Mouse (Mus musculus) brain, embryonic 14.5 days (tissue): ENCODE measurements around the gene Naa35. TPM values are rescaled to one million over a fixed set of nuclear protein-coding genes. Genes with fewer than 3 reads are reported as not detected.

Experiments used
- DNase-seq: peaks from one replicate; pipeline ENCODE4 v3.0.0-alpha.2; 2011; ENCODE audit warnings: low read depth
- CTCF ChIP-seq: fragments of 200-500 bp; IDR thresholded peaks from 2 replicates; pipeline ENCODE4 v1.5.1; 2012; ENCODE audit warnings: inconsistent platforms, mild to moderate bottlenecking, moderate library complexity, borderline replicate concordance; ENCODE audit not compliant: insufficient read depth, insufficient read length; ENCODE audit errors: extremely low read depth
- POLR2A ChIP-seq: fragments of 200-500 bp; IDR thresholded peaks from 2 replicates; pipeline ENCODE4 v1.6.1; 2012; ENCODE audit warnings: mild to moderate bottlenecking, inconsistent platforms, borderline replicate concordance; ENCODE audit not compliant: poor library complexity, insufficient read depth, insufficient read length, severe bottlenecking; ENCODE audit errors: extremely low read depth
- polyA plus RNA-seq: library from polyadenylated mRNA; depleted of rRNA; stranded (reverse); fragments of >200 nt; gene quantifications from 2 replicates; pipeline ENCODE4 v1.2.3, GENCODE M21; 2012; rRNA removed

The Naa35 gene
- polyA plus RNA-seq, result 114 and 119 TPM in 2 replicates

- peak; percentile 88; the same call in 1 of the 2 replicates for TF ChIP-seq POLR2A
- TF ChIP-seq CTCF, result no peak
Observed at GRCm38 (mm10) chr13:59584947-59585647, at the start of gene Naa35, which contains the start of gene Agtpbp1. Gene Naa35 (plus strand): TSS chr13:59585259. Gene Agtpbp1 (minus strand): TSS chr13:59585227.

GRCm38 (mm10) chr13:59535746-59536145 lies 49.3 kb upstream of the Naa35 start:
- no peak for DNase-seq
- TF ChIP-seq CTCF, result no peak
- TF ChIP-seq POLR2A, result no peak

More at GRCm38 (mm10) chr13:59584947-59585647, at the start of gene Naa35, which contains the start of gene Agtpbp1:
- peak; percentile 99 for DNase-seq

GRCm38 (mm10) chr13:59536631-59537030 lies 48.4 kb upstream of the Naa35 start:
- DNase-seq, result no peak
- TF ChIP-seq CTCF (no peak), POLR2A (no peak)

GRCm38 (mm10) chr13:59538661-59539060 lies 46.4 kb upstream of the Naa35 start:
- no peak for DNase-seq
- TF ChIP-seq CTCF (no peak), POLR2A (no peak)

- no peak for DNase-seq
- TF ChIP-seq CTCF, result no peak
- TF ChIP-seq POLR2A, result no peak
Observed at GRCm38 (mm10) chr13:59540030-59540429, 45.0 kb upstream of the Naa35 start.

GRCm38 (mm10) chr13:59542411-59542810 lies 42.6 kb upstream of the Naa35 start:
- TF ChIP-seq POLR2A (no peak), CTCF (no peak)

GRCm38 (mm10) chr13:59547091-59547490 lies 38.0 kb upstream of the Naa35 start:
- no peak for DNase-seq
- TF ChIP-seq CTCF (no peak), POLR2A (no peak)

More at GRCm38 (mm10) chr13:59542411-59542810, 42.6 kb upstream of the Naa35 start:
- DNase-seq, result no peak

GRCm38 (mm10) chr13:59547716-59548115 lies 37.3 kb upstream of the Naa35 start:
- DNase-seq, result peak; percentile 58
- TF ChIP-seq POLR2A (no peak), CTCF (no peak)

GRCm38 (mm10) chr13:59549318-59549798 lies 35.7 kb upstream of the Naa35 start:
- no peak for DNase-seq
- no peak for TF ChIP-seq CTCF
- TF ChIP-seq POLR2A, result no peak

- TF ChIP-seq POLR2A, result no peak
- no peak for TF ChIP-seq CTCF
- no peak for DNase-seq
Observed at GRCm38 (mm10) chr13:59552286-59552685, 32.8 kb upstream of the Naa35 start.

- TF ChIP-seq POLR2A (no peak), CTCF (no peak)
- no peak for DNase-seq
Observed at GRCm38 (mm10) chr13:59552751-59553150, 32.3 kb upstream of the Naa35 start.

- TF ChIP-seq CTCF, result no peak
- TF ChIP-seq POLR2A, result no peak
- no peak for DNase-seq
Observed at GRCm38 (mm10) chr13:59554772-59555505, 30.1 kb upstream of the Naa35 start.
